Mouse (Mus musculus): Measurements from ENCODE around the gene Ikzf2.

GRCm38 (mm10) chr1:69717107-69717506 is 30.1 kb upstream of the Ikzf2 start:
- TF ChIP-seq POLR2A (IDR thresholded peaks at IDR 0.05; ENCODE audit: low read depth, low read length), result no peak
- TF ChIP-seq CTCF (IDR thresholded peaks at IDR 0.05; ENCODE audit: borderline replicate concordance, insufficient read depth, low read length), result no peak

Measured in embryonic fibroblast, embryonic 13.5 days (primary cell).